Mouse (Mus musculus) MEL (cell line): ENCODE measurements around the gene Btn2a2.
A peak's percentile ranks its signal among the peaks of the same experiment; 100 is the strongest.

ENCODE experiments used
- CTCF ChIP-seq, 3 experiments: IDR thresholded peaks in 2 of 3; conservative IDR thresholded peaks in 1 of 3; 2 replicates each; pipeline ENCODE4 v1.5.1; 2011 to 2012; ENCODE audit warnings: low read length in 3 of 3, low read depth in 2 of 3, mild to moderate bottlenecking in 2 of 3, improper control_type of control experiment in 1 of 3, inconsistent platforms in 1 of 3, mixed read lengths in 1 of 3, moderate library complexity in 1 of 3; ENCODE audit not compliant: control insufficient read depth in 1 of 3, insufficient read depth in 1 of 3, poor library complexity in 1 of 3, severe bottlenecking in 1 of 3
- EP300 ChIP-seq, 2 experiments: IDR thresholded peaks; 2 replicates each; pipeline ENCODE4 v1.6.1; 2011; ENCODE audit warnings: improper control_type of control experiment in 2 of 2, low read length in 2 of 2, low read depth in 1 of 2, mild to moderate bottlenecking in 1 of 2
- MAZ ChIP-seq: IDR thresholded peaks from 2 replicates; pipeline ENCODE4 v1.6.1; 2012; ENCODE audit warnings: low read depth, mild to moderate bottlenecking, inconsistent platforms, low read length, improper control_type of control experiment
- MEF2A ChIP-seq: IDR thresholded peaks from 2 replicates; pipeline ENCODE4 v1.6.1; 2014; ENCODE audit warnings: low read depth, mild to moderate bottlenecking, inconsistent platforms, low read length, improper control_type of control experiment; ENCODE audit not compliant: poor library complexity, insufficient replicate concordance, severe bottlenecking; ENCODE audit errors: extremely low read depth
- POLR2A ChIP-seq, 2 experiments: IDR thresholded peaks; 2 replicates each; pipeline ENCODE4 v1.6.1; 2011 to 2012; ENCODE audit warnings: low read length in 2 of 2, mild to moderate bottlenecking in 2 of 2, control low read depth in 1 of 2, improper control_type of control experiment in 1 of 2, low read depth in 1 of 2, moderate library complexity in 1 of 2; ENCODE audit not compliant: control insufficient read depth in 1 of 2, insufficient read depth in 1 of 2, poor library complexity in 1 of 2
- TAL1 ChIP-seq: IDR thresholded peaks from 2 replicates; pipeline ENCODE4 v1.6.1; 2012; ENCODE audit warnings: mild to moderate bottlenecking, inconsistent platforms, low read length, moderate library complexity, mixed read lengths
- TCF12 ChIP-seq: IDR thresholded peaks from 2 replicates; pipeline ENCODE4 v1.6.1; 2014; ENCODE audit warnings: low read depth, mild to moderate bottlenecking, inconsistent platforms, low read length, improper control_type of control experiment, moderate library complexity
- USF2 ChIP-seq, 2 experiments: IDR thresholded peaks; 2 replicates each; pipeline ENCODE4 v1.6.1; 2011 to 2012; ENCODE audit warnings: improper control_type of control experiment in 2 of 2, low read length in 2 of 2, borderline replicate concordance in 1 of 2, inconsistent platforms in 1 of 2, low read depth in 1 of 2, mild to moderate bottlenecking in 1 of 2; ENCODE audit not compliant: insufficient read depth in 1 of 2
- ZNF384 ChIP-seq: IDR thresholded peaks from 2 replicates; pipeline ENCODE4 v1.6.1; 2012; ENCODE audit warnings: low read depth, mild to moderate bottlenecking, inconsistent platforms, low read length, improper control_type of control experiment

DNA sequence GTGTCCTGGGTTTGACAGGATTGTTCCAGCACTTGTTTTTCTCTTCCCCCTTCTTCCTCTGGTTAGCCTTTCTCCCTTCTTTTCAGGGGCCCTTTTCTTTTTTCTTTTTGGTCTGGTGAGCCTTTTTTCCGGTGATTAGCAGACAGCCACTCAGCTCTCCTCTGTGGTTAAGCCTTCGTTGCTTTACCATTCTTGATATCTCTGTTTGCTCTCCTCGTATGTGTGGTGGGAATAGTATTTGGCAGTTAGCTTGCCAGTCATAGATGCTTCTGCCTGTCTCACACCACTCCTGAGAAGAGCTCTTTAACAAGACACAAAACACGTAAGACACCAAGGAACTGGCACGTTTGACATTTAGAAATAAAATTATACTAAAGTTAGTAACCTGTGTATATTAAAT lies 44.2 kb downstream of the Btn2a2 start:
- TF ChIP-seq CTCF (IDR thresholded peaks at IDR 0.05 in 2 of 3, conservative IDR thresholded peaks at IDR 0.05 in 1 of 3; ENCODE audit: control insufficient read depth in 1 of 3, insufficient read depth in 1 of 3, low read depth in 2 of 3, low read length in 3 of 3, poor library complexity in 1 of 3, severe bottlenecking in 1 of 3) (no peak), MEF2A (no peak), POLR2A (IDR thresholded peaks at IDR 0.05; ENCODE audit: control insufficient read depth in 1 of 2, insufficient read depth in 1 of 2, low read depth in 1 of 2, low read length in 2 of 2, poor library complexity in 1 of 2) (peak in 1 of 2 experiments; percentile 38; a peak in 1 of 4 replicates), USF2 (IDR thresholded peaks at IDR 0.05; ENCODE audit: borderline replicate concordance in 1 of 2, insufficient read depth in 1 of 2, low read depth in 1 of 2, low read length in 2 of 2) (no peak), TCF12 (no peak), EP300 (IDR thresholded peaks at IDR 0.05; ENCODE audit: low read depth in 1 of 2, low read length in 2 of 2) (no peak), MAZ (no peak), TAL1 (no peak), ZNF384 (no peak)
